Mouse (Mus musculus) testis, adult 2 months (tissue): ENCODE data around the gene Nrip2.

Source experiments
- CTCF ChIP-seq: fragments of 200-500 bp; IDR thresholded peaks from 2 replicates; pipeline ENCODE4 v1.5.1; 2012; ENCODE audit warnings: low read depth, mild to moderate bottlenecking, inconsistent platforms, low read length, moderate library complexity; ENCODE audit not compliant: control insufficient read depth, insufficient read depth, insufficient replicate concordance
- POLR2A ChIP-seq: fragments of 200-500 bp; IDR thresholded peaks from 2 replicates; pipeline ENCODE4 v1.6.1; 2012; ENCODE audit warnings: low read depth, mild to moderate bottlenecking, inconsistent platforms, low read length, moderate library complexity; ENCODE audit not compliant: control insufficient read depth

DNA sequence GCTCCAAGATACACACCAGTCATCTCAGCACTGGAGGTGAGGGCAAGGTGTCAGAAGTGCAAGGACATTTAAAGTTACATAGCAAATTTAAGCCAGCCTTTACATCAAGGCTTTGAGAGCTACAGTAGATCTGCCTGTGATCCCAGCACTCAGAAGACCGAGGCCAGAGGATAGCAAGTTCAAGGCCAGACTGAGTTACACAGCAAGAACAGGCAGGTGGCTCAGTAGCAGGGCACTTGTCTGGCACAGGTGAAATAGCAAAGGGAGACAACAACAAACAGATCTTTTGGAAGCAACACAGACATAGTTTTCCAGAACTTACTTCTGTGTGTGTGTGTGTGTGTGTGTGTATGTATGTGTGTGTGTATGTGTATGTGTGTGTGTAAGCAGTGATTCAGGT is 19.0 kb downstream of the Nrip2 start:
- no peak for TF ChIP-seq POLR2A
- TF ChIP-seq CTCF = no peak
